Mouse (Mus musculus): ENCODE data around the gene Fam213b. TPM values are rescaled to one million over a fixed set of nuclear protein-coding genes. Genes with fewer than 3 reads are reported as not detected.
A peak's percentile ranks its signal among the peaks of the same experiment; 100 is the strongest.

The Fam213b gene
- total RNA-seq, 2 experiments from 2014 or later, result 44.7 to 51.3 TPM

- DNase-seq, result peak in 1 of 2 experiments; percentile 37
- intact Hi-C loops (cut with DNase I), result loop anchor here (2.0 kb wide), 1 partner anchor 14 kb away; no protein-coding TSS in a partner anchor
These were observed 28.3 kb upstream of the Fam213b start for GRCm38 (mm10) chr4:154926969-154927898.

GRCm38 (mm10) chr4:154925413-154925812, 26.5 kb upstream of the Fam213b start:
- no peak for DNase-seq
- intact Hi-C loops (cut with DNase I), result no loop called here

DNA sequence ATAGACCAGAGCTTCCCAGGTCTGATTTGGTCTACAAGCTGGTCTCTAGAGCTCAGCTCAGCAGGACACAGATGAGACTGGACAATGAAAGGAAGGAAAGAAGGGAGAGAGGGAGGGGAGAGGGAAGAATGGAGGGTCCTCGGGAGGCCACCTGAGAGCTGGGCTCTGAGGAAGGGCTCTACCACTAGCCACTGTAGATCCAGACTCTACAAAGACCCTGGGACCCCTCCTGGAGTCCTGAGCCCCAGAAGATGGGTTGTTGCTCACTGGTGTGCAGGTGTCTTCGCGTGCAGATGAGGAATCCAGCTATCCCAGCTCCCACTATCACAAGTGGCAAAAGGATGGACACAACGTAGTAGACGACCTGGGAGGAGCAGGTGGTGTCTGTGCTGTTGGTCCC, 24.0 kb upstream of the Fam213b start:
- intact Hi-C loops (cut with DNase I), result no loop called here
- DNase-seq, result no peak

- intact Hi-C loops (cut with DNase I), result no loop called here
- DNase-seq, result no peak
These were observed 23.4 kb upstream of the Fam213b start for GRCm38 (mm10) chr4:154922291-154922690.

DNA sequence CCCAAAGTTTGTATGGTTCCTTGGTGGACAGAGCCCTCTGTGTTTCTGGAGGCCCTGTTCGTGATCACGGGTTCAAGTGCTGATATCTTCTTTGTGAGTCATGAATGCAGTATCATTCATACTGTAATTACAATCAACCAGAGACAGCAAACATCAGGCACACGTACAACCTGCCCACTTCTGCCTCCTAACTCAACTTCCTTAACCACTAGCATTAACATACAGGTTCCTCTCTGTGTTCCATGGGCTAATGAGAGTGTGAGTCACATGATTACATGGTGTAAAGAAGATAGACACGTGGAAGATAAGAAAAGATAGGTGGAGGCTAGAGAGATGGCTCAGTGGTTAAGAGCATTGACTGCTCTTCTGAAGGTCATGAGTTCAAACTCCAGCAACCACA, 17.7 kb upstream of the Fam213b start:
- intact Hi-C loops (cut with DNase I), result no loop called here
- no peak for DNase-seq

DNA sequence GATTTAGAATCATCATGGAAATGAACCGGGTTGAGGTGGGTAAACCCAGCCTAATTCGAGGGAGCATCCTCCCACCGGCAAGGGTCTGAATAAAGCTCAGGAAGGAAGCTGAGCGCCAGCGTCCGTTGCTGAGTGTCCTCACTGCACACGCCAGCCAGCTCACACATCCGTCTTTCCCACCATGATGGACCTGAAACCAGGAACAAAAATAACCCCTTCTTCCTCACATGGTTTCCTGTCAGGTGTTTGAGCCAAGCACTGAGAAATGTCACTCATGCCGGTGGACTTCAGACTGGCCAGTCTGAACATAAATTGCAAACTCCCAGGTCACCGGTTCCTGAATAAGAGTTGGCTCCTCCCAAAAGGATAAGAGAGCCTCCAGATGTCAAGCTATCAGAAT, 16.4 kb upstream of the Fam213b start:
- intact Hi-C loops (cut with DNase I), result no loop called here
- DNase-seq, result no peak

DNA sequence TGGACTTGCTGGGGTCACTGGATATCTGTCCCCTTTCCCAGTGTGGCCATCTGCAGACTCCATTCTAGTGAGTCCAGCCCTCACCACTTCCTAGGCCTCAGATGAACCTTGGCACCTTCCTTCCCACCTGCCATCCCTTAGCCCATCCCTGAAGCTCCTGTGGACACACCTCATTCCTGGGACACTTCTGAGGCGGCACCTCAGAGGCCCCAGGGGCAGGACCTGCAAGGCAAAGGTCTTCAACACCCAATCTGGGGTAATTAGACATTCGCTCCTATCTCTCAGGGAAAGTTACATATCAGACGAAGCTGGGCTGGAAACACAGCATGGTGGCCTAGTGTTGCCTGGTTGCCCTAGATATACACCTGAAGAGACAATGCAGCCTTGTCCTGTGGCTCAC, 15.8 kb upstream of the Fam213b start:
- intact Hi-C loops (cut with DNase I), result no loop called here
- no peak for DNase-seq

- no peak for DNase-seq
- intact Hi-C loops (cut with DNase I), result no loop called here
These were observed 15.3 kb upstream of the Fam213b start for GRCm38 (mm10) chr4:154914252-154914651.

- DNase-seq, result no peak
- intact Hi-C loops (cut with DNase I), result loop anchor here (2.0 kb wide), 1 partner anchor 13 kb away; no protein-coding TSS in a partner anchor
These were observed 14.9 kb upstream of the Fam213b start for GRCm38 (mm10) chr4:154913845-154914244.

GRCm38 (mm10) chr4:154911644-154912043, 12.7 kb upstream of the Fam213b start:
- no peak for DNase-seq
- intact Hi-C loops (cut with DNase I), result loop anchor here (2.0 kb wide), 1 partner anchor 15 kb away; no protein-coding TSS in a partner anchor

GRCm38 (mm10) chr4:154910606-154911522, 11.9 kb upstream of the Fam213b start:
- no peak for DNase-seq
- intact Hi-C loops (cut with DNase I), result no loop called here

- intact Hi-C loops (cut with DNase I), result no loop called here
These were observed 9.6 kb upstream of the Fam213b start for GRCm38 (mm10) chr4:154908490-154908889.

GRCm38 (mm10) chr4:154907833-154908232, 8.9 kb upstream of the Fam213b start:
- intact Hi-C loops (cut with DNase I), result loop anchor here (2.0 kb wide), 1 partner anchor 31 kb away; no protein-coding TSS in a partner anchor
- peak; percentile 72 to 81 for DNase-seq

More at GRCm38 (mm10) chr4:154908490-154908889, 9.6 kb upstream of the Fam213b start:
- DNase-seq, result no peak

DNA sequence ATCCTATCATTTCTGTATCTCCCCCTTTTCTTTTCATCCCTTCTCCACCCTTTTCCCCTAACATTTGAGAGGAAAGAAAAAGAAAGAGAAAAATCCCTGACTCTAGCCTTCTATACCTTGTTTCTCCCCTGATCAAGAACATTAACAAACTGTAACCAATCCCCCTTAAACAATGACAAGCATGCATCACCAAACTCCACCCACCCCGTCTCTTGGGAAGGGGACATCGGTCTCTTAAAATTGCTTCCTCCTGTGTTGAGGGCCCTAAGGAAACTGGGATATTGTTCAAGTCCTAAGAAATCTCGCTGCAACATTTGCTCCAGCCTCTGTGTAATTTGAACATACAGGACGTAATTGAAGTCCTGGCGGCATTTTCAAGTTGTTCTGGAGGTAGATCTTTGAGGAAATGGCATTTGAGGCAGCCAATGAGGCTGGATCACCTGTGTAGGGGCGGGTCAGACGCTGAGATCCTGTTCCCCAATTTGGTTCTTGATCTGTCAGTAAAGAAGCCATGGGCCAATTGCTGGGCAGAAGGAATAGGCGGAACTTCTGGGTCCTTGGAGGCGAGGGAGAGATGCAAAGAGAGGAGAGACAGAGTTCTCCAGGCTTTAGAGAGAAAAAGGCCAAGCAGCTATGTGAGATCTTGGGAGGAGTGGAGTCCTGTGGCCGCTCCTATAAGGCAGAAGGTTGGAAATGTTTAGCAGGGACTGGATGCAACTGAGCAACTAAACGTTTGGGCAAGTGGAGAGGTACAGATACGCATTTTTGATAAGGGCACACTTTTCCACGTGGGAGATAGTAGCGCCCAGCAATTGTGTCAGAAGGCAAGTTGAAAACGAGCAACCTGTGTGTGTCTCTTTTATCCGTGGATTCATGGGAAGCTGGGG, 5.5 kb upstream of the Fam213b start:
- intact Hi-C loops (cut with DNase I), result no loop called here
- peak; percentile 50 to 63 for DNase-seq

- intact Hi-C loops (cut with DNase I), result no loop called here
- no peak for DNase-seq
These were observed 3.4 kb upstream of the Fam213b start for GRCm38 (mm10) chr4:154902371-154902770.

- DNase-seq, result peak in 1 of 2 experiments; percentile 35
These were observed 1.1 kb downstream of the Fam213b start for GRCm38 (mm10) chr4:154897676-154898465.

DNA sequence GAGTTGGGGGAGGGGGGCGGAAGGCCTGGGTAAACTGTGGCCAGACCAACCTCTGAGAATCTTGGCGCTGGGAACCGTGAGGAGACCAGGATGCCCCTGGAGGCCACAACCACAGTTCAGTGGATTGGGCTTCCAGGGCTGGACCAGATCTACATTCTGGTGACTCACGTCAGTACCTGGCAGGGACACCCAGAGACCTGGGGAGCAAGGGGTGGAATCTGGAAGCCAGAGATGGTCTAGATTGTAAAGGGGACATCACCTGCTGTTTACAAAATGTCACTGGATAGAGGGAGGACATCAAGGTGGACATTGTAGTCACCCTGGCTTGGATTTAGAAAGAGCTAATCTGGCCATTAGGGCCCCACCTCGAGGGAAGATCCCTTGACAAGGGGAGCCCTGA, 3.4 kb downstream of the Fam213b start:
- intact Hi-C loops (cut with DNase I), result no loop called here
- DNase-seq, result no peak

More at GRCm38 (mm10) chr4:154897676-154898465, 1.1 kb downstream of the Fam213b start:
- intact Hi-C loops (cut with DNase I), result no loop called here

DNA sequence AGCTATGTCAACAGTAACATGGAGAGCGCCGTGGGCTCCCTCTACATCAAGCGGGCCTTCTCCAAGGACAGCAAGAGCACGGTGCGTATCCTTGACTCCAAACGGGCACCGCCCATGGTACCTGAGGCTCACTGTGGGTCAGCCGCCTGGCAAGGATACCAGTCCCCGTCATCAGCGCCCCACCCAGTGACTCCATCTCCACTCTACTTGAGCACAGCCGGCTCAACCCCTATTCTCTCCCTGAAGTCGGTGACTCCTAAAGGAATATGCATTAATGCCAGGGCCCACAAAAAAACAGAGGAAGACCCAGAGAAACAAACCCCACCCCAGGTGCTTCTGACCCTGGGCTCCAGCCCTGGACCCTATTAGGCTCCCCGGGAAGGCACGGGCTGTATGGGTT, 8.0 kb downstream of the Fam213b start:
- intact Hi-C loops (cut with DNase I), result no loop called here
- no peak for DNase-seq
